17 mouse cellular contexts compared by ENCODE assay signal in genomic region chr4:141024052-141024451, GRCm38 (mm10). TPM values are rescaled to one million over a fixed set of nuclear protein-coding genes. Genes with fewer than 3 reads are reported as not detected.
DNase-seq lines count a peak whose midpoint lies in the region; ATAC-seq and TF ChIP-seq lines count a peak whose summit lies in the region.
"Had no signal": no experiment of that assay in that cellular context is flagged by ENCODE, and none has a peak within 500 bp of the region (broad histone marks: within the 10 kb centered on the region; RNA-seq: fewer than 3 reads in every experiment).

No protein-coding gene starts in this region.

- no peak overlapping the region for H3K4me2 ChIP-seq in heart, postnatal 0 days (ENCODE audit: low read depth, low read length)
- no peak overlapping the region for H3K4me2 ChIP-seq in lung, embryonic 15.5 days
- H3K4me2 ChIP-seq: liver, embryonic 12.5 days; midbrain, embryonic 15.5 days had no signal

- no peak for TF ChIP-seq EP300 in heart, postnatal 0 days (IDR thresholded peaks at IDR 0.05; ENCODE audit: low read depth)

- H3K9me3 ChIP-seq in heart, postnatal 0 days (replicated peaks; ENCODE audit: control insufficient read depth, low read length) = no peaks in the 10 kb centered on the region
- no peaks in the 10 kb centered on the region for H3K9me3 ChIP-seq in lung, embryonic 15.5 days
- H3K9me3 ChIP-seq: liver, embryonic 12.5 days; midbrain, embryonic 15.5 days had no signal

- peaks cover 27% of the 10 kb centered on the region for H3K4me1 ChIP-seq in heart, postnatal 0 days (ENCODE audit: control insufficient read depth, insufficient read depth)
- peaks cover 43% of the 10 kb centered on the region for H3K4me1 ChIP-seq in lung, embryonic 15.5 days
- peaks cover 15% of the 10 kb centered on the region for H3K4me1 ChIP-seq in lung, adult 2 months (ENCODE audit: control insufficient read depth, insufficient read depth, low read length)
- H3K4me1 ChIP-seq: liver, embryonic 12.5 days had no signal

- H3K36me3 ChIP-seq in heart, postnatal 0 days (replicated peaks; ENCODE audit: control insufficient read depth, insufficient read depth, low read length) = no peaks in the 10 kb centered on the region; the same call in 1 of the 2 replicates
- peaks cover 9% of the 10 kb centered on the region; the same call in 1 of the 2 replicates for H3K36me3 ChIP-seq in lung, embryonic 15.5 days

- TF ChIP-seq POLR2A in lung, adult 2 months (IDR thresholded peaks at IDR 0.05; ENCODE audit: borderline replicate concordance, extremely low read depth, low read depth, low read length) = no peak

- DNase-seq in heart, postnatal 0 days (ENCODE audit: low spot score) = peak; percentile 39
- DNase-seq in heart, adult 8-10 months (ENCODE audit: low spot score) = no peak
- no peak for DNase-seq in lung, adult 2 months
- peak; percentile 36 for DNase-seq in lung, postnatal 25 days (ENCODE audit: low spot score)
- no peak for DNase-seq in adipocyte (ENCODE audit: low spot score)
- DNase-seq in cerebellum, postnatal 10 days = no peak
- DNase-seq: cerebellum, adult 11-12 months; kidney, postnatal 10 days; right cerebral cortex, postnatal 25 days; thymus, postnatal 36 days had no signal

- TF ChIP-seq CTCF in heart, postnatal 0 days (IDR thresholded peaks at IDR 0.05; ENCODE audit: low read depth) = no peak
- TF ChIP-seq CTCF in lung, adult 2 months (IDR thresholded peaks at IDR 0.05; ENCODE audit: insufficient read depth, low read length) = no peak

- H3K27me3 ChIP-seq in heart, postnatal 0 days (ENCODE audit: control insufficient read depth, insufficient read depth, low read length) = no peaks in the 10 kb centered on the region
- no peaks in the 10 kb centered on the region for H3K27me3 ChIP-seq in lung, embryonic 15.5 days
- H3K27me3 ChIP-seq: liver, embryonic 12.5 days; midbrain, embryonic 15.5 days had no signal

- WGBS in heart, postnatal 0 days = 39% methylated on average over 9 of the region's 9 CpGs
- 43% methylated on average over 9 of the region's 9 CpGs for WGBS in lung, embryonic 15.5 days
- WGBS in lung, adult 2 months = 25% methylated on average over 9 of the region's 9 CpGs

- no peak overlapping the region for H3K27ac ChIP-seq in heart, postnatal 0 days (ENCODE audit: low read depth)
- H3K27ac ChIP-seq in lung, embryonic 15.5 days = peak overlapping the region; percentile 48; the same call in 1 of the 2 replicates
- H3K27ac ChIP-seq: liver, embryonic 12.5 days; midbrain, embryonic 15.5 days had no signal

- H3K4me3 ChIP-seq in heart, postnatal 0 days (ENCODE audit: low read depth, low read length) = no peak overlapping the region
- H3K4me3 ChIP-seq in lung, embryonic 15.5 days = no peak overlapping the region
- no peak overlapping the region for H3K4me3 ChIP-seq in lung, adult 2 months (replicated peaks; ENCODE audit: extremely low read depth, low read depth, low read length)
- H3K4me3 ChIP-seq: erythroblast, embryonic 14.5 days; liver, embryonic 12.5 days; midbrain, embryonic 15.5 days had no signal

- no peak overlapping the region for H3K9ac ChIP-seq in heart, postnatal 0 days (replicated peaks; ENCODE audit: low read depth, low read length)
- H3K9ac ChIP-seq in lung, embryonic 15.5 days = no peak overlapping the region
- H3K9ac ChIP-seq: liver, embryonic 12.5 days; midbrain, embryonic 15.5 days had no signal

- no peak for ATAC-seq in heart, postnatal 0 days (ENCODE audit: insufficient read depth, low read depth)
- ATAC-seq in lung, embryonic 15.5 days (ENCODE audit: borderline replicate concordance, extremely low read depth, low FRiP score, low TSS enrichment) = no peak
- ATAC-seq: forebrain, embryonic 16.5 days; liver, embryonic 12.5 days; midbrain, embryonic 15.5 days had no signal

RNA-seq across cellular contexts. Expression of gene Mfap2, which starts 13.8 kb away (rescaled TPM):
- total RNA-seq in heart, postnatal 0 days (2014; rRNA removed; ENCODE audit: low replicate concordance) = 45.0 and 47.8 TPM in 2 replicates
- 114 and 129 TPM in 2 replicates for polyA plus RNA-seq in heart, postnatal 0 days (2015; fragmentation: Nextera tagmentation; extraction: Ambion mirVana)
- 1 to 10 TPM; 1.7 to 2.8 (median 2.2) TPM for total RNA-seq in heart, adult 8-10 months (2022)
- polyA plus RNA-seq in lung, embryonic 15.5 days (2015; fragmentation: Nextera tagmentation; extraction: Ambion mirVana) = 496 and 501 TPM in 2 replicates
- 173 and 190 TPM in 2 replicates for polyA plus RNA-seq in lung, adult 2 months (2012; rRNA removed)
- total RNA-seq: hematopoietic stem cell, adult 5-6 weeks; megakaryocyte progenitor cell, adult 5-6 weeks had no signal

RNA-seq across cellular contexts. Expression of gene Crocc, which starts 36.3 kb away (rescaled TPM):
- 4.6 and 4.9 TPM in 2 replicates for total RNA-seq in heart, postnatal 0 days (2014; rRNA removed; ENCODE audit: low replicate concordance)
- 1.8 and 2.1 TPM in 2 replicates for polyA plus RNA-seq in heart, postnatal 0 days (2015; fragmentation: Nextera tagmentation; extraction: Ambion mirVana)
- total RNA-seq in heart, adult 8-10 months (2022) = 1 to 10 TPM; 3.5 to 6.8 (median 5.3) TPM
- 6.7 and 7.6 TPM in 2 replicates for polyA plus RNA-seq in lung, embryonic 15.5 days (2015; fragmentation: Nextera tagmentation; extraction: Ambion mirVana)
- 10.1 and 14.0 TPM in 2 replicates for polyA plus RNA-seq in lung, adult 2 months (2012; rRNA removed)

RNA-seq across cellular contexts. Expression of gene Atp13a2, which starts 37.4 kb away (rescaled TPM):
- total RNA-seq in heart, postnatal 0 days (2014; rRNA removed; ENCODE audit: low replicate concordance) = 45.8 and 47.7 TPM in 2 replicates
- polyA plus RNA-seq in heart, postnatal 0 days (2015; fragmentation: Nextera tagmentation; extraction: Ambion mirVana) = 18.8 and 19.3 TPM in 2 replicates
- 10 to 100 TPM; 12.3 to 17.2 (median 15.6) TPM for total RNA-seq in heart, adult 8-10 months (2022)
- 35.0 and 36.0 TPM in 2 replicates for polyA plus RNA-seq in lung, embryonic 15.5 days (2015; fragmentation: Nextera tagmentation; extraction: Ambion mirVana)
- 199 and 258 TPM in 2 replicates for polyA plus RNA-seq in lung, adult 2 months (2012; rRNA removed)

RNA-seq across cellular contexts. Expression of gene Necap2, which starts 54.1 kb away (rescaled TPM):
- 30.2 and 47.1 TPM in 2 replicates for total RNA-seq in heart, postnatal 0 days (2014; rRNA removed; ENCODE audit: low replicate concordance)
- 31.8 and 33.8 TPM in 2 replicates for polyA plus RNA-seq in heart, postnatal 0 days (2015; fragmentation: Nextera tagmentation; extraction: Ambion mirVana)
- total RNA-seq in heart, adult 8-10 months (2022) = 10 to 100 TPM; 14.7 to 18.2 (median 15.9) TPM
- 102 and 110 TPM in 2 replicates for polyA plus RNA-seq in lung, embryonic 15.5 days (2015; fragmentation: Nextera tagmentation; extraction: Ambion mirVana)
- 76.7 and 85.5 TPM in 2 replicates for polyA plus RNA-seq in lung, adult 2 months (2012; rRNA removed)

Comparison
In these comparisons a context has a peak if more than half of its experiments do, and no peak if none do; other contexts are left out.
1. DNase-seq: peak in heart, postnatal 0 days (single experiment) and lung, postnatal 25 days (single experiment); none in heart, adult 8-10 months (single experiment), lung, adult 2 months (single experiment), adipocyte (single experiment) and cerebellum, postnatal 10 days (0 of 2).